Mouse (Mus musculus): ENCODE results near the gene Fbrsl1.
"Not testable (repeated sequence)": the region's sequence is repeated elsewhere in the genome, so short reads cannot be mapped to it uniquely, and the experiment has no call there.

Fbrsl1 gene

DNA sequence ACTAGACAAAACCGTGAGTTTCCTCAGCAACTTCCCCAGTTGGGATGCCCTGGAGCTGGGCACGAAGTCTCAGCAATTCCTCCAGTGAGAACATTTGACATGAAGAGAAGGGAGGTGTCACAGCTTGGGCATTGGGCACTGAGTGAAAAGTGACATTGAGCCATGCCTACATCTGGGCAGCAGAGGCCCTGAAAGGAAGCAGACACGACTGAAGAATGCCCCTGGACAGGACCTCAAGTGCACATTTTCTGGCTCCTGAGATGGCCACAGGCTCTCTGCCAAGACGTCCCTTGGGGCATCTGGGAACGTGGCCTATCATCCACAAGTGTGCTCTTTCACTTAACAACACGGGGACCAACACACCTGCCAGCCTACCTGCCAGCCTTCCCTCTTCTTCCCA is 991 bp upstream of the Fbrsl1 start:
- no peak for DNase-seq (ENCODE audit: low spot score)

DNA sequence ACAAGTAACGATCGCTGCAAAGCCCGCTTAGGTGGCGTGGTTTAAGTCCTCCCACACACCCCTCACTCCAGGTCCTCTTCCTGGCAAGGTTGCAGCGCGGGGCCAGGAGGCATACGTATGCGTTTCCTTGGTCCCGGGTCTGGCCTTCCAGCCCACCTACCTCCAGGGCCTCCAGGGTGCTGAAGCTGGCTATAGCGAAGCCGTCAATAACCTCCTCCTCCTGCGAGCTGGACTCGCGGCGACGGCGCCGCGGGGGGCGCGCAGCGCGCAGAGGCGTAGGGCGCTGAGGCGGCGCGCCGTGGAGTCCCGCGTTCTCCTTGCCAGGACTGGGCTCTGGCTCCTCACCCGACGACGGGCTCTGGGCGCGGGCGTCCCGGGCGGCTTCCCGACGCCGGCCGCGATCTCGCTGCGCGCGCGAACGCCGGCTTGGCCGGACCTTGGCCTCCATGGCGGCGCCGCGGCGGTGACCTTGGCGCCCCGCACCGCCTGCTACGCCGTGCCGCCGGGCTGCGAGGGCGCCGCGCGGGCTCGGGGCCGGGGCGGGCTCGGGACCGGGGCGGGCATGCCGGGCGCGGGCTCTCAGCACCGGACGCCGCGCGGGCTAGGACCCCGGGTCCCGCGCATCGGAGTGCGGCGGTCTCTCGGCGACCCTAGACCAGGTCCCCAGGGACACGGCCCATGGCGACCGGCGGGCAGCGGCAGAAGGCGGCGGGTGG is 425 bp downstream of the Fbrsl1 start:
- DNase-seq (ENCODE audit: low spot score) = no peak

DNA sequence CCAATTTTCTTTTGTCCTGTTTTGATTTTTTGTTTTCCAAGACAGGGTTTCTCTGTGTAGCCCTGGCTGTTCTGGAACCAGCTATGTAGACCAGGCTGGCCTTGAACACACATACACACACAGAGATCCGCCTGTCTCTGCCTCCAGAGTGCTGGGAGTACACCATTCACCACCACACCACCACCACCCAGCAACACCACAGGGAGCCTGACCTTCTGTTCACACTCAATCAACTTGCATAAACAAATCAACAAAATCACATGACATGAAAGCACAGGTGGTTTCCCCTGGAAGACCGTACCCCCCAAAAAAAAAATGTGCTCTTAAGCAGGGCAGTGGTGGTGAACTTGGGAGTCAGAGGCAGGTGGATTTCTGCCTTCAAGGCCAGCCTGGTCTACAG is 3.8 kb downstream of the Fbrsl1 start:
- no peak for DNase-seq (ENCODE audit: low spot score)

DNA sequence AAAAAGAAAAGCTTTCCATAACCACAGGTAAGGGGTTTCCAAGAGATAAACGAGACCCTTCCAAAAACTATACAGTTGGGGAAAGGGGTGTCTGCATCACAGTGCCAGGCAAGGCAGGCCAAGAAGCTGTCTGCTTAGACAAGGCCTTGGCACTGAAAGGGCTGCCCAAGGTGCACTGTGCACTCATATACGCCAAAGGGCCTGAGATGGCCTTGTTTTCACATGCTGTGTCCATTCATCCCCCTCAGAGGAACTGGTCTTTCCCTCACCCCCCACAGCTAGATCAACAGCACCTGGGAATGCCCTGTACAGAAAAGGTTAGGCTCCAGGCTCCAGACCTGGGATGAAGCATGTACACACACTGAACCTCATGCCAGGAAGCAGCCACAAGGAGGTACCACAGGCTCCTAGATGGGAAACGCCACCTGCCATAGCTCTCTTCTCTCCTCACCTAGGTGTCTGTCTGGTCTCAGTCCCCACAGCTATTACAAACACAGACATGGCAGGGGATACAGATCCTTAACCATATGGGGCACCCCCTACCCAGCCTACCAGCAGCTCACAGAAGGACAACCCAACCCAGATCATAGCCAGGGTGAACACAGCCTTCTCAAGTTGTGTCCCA is 5.2 kb downstream of the Fbrsl1 start:
- DNase-seq (ENCODE audit: low spot score) = no peak

DNA sequence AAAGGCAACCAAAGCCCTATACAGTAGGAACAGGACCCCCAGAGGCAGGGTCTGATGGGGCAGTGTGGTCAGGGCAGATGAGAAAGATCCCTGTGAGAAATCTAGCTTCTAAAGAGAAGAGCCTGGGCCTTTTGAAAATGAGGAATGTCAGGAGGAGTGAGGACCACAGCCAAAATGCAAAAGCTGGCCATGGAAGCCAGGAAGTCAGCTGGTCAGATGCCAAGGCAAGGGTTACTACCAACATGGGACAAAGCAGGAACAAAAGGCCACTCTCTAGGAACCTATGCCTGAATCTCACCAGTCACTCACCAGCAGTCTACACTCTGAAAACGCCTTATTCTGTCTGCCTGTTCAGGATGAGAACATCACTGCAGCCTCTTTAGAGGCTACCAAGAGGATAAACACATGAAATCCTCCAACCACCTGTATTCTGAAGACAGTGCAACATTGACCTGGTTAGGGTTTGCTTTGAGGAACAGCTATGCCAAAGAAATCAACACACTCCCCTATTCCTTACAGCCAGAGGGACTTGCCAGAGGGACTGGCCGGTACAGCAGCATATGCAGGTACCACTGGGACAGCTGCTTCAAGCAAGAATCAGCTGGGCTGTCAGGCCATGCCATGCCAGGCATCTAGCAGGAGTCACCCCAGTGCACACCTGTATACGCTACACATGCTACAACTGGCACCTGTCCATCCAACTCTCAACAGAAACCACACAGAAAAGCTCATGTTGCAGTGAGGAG is 8.6 kb downstream of the Fbrsl1 start:
- DNase-seq (ENCODE audit: low spot score) = no peak

DNA sequence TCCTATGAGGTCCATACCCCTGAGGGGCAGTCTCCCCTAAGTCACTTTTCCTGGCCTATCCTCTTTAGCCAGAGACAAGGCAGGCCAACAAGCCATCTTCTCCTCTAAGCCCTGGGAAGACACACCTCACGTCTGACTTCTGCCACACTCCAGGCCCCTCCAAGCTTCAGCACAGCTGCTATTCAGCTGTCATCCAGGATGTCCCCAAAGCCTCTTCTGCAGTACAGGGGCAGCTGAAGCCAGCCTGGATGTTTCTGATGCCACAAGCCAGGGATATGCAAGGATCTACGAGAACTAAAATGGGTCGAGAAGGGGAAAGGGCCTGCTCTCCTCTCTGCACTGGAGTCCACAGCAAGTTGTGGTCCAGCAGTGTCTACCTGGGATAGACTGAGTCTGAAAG is 9.7 kb downstream of the Fbrsl1 start:
- no peak for DNase-seq (ENCODE audit: low spot score)

DNA sequence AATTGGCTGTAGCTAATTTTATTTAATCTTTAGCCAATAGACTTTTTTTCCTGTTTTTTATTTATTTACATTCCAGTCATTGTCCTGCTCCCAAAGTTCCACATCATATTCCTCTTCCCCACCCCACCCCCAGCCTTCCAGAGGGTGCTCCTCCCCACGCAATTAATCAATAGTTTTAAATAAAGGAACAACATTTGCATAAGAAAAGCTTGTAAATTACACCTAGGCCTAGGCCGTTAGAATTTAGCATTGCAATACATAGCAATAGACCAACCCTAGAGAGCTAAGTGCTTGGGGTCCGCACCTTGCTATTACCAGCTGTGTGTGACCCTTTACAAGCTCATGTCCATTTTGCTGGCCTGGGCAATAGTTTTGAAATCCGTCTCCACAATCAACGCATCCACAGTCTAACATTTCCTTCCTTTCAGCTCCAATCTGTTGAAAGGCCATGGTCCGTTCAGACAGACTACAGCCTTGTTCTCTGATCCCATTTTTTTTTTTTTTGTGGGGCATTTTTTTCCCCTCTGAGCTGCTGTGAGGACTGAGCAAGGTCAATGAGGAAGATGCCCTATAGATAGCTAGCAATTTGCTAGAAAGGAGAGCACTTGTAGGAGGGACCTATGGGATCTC is 10.6 kb downstream of the Fbrsl1 start:
- DNase-seq (ENCODE audit: low spot score) = no peak

DNA sequence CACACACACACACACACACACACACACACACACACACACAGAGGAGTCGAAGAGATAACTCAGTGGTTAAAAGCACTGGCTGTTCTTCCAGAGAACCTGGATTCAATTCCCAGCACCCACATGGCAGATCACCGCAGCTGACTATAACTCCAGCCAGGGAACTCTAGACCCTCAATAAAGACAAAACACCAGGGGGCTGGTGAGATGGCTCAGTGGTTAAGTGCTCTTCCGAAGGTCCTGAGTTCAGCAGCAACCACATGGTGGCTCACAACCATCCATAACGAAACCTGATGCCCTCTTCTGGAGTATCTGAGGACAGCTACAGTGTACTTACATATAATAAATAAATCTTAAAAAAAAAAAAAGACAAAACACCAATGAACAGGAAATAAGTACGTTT is 12.1 kb downstream of the Fbrsl1 start:
- DNase-seq (ENCODE audit: low spot score) = not testable (repeated sequence)

DNA sequence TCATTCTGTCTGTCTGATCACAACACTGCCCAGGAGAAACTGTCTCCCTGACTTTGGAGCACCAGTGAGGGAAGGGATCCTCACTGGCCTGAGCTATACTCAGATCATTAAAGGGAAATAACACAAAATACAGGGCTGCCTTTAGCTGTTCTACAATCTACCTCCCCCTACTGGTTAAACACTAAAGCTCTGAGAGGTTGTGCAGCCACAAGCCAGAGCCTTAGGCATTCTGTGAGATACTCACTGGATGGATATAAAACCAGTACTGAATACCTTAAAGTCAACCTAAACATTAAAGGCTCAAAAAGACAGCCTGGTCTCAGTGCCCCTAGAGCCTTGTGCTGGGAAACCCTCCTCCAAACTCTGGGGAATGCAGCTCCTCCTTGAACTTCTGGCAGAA is 13.5 kb downstream of the Fbrsl1 start:
- no peak for DNase-seq (ENCODE audit: low spot score)

DNA sequence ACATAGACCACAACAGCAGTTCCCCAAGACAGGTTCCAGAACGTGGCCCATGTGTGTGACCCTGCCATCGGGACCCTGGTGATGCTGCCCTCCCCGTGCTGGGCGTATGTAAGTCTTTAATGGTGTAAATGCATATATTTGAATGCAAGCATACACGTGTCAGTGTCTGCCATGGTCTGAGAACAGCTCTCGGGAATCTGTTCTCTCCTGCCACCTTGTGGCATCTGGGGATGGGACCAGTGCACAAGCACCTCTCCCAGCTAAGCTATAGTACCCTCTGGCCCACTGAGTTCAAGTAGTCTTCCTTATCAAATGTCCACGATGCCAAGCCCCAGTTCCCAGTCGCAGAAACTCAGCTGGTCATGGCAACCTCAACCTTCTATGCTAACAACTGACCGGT is 19.3 kb downstream of the Fbrsl1 start:
- DNase-seq (ENCODE audit: low spot score) = peak; percentile 52

DNA sequence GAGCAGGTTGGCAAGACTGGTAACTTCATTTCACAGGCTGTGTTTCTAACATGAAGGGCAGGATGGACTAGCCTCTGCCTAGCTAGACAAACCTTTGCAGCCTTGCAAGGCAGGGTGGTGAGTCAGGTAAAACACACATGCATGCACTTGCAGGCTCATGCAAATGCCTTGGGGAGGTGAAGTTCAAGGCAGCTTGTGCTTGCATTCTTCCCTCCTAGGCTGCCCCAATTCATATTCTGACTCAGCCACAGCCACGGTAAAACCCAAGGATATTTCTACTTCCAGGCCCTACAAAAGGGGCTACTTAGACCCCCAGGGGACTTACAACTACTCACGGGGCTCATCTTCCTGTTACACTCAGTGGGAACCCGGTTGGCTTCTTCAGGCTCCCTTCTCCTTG is 20.0 kb downstream of the Fbrsl1 start:
- DNase-seq (ENCODE audit: low spot score) = no peak

DNA sequence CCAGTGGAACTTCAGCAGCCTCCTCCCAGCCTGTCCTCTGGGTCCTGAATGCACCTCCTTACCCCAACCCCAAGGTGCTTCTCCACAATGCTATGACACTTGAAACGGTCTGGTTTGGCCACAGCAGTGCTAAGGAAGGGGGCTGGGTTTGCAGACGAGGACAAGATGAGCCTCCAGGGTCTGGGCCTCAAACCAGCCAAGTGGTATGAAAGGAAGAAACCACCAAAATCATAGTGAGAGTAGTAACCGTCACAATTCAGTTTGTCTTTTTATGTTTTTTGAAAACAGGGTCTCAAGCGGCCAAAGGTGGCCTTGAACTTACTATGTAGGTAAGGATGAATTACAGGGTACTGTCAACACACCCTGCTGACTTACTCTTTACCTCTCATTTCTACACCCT is 23.1 kb downstream of the Fbrsl1 start:
- no peak for DNase-seq (ENCODE audit: low spot score)

DNA sequence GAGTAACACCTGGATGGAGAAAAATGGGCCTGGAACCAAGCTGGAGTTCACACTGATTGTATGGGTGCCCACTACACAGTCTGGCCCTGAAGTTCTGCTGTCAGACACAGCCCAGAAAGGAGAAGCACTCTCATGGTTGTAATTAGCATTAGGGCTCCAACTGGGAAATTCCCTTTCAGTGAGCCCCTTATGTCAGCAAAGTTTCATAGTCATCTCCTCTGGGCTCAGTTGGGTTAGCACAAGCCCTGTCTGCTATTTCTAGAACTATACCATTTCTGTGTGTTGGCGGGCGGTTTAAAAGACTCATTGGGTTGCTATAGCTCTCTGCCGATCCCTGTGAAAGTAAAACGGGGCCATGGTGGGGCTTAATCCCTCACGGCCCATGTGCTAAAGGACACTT is 24.1 kb downstream of the Fbrsl1 start:
- no peak for DNase-seq (ENCODE audit: low spot score)

DNA sequence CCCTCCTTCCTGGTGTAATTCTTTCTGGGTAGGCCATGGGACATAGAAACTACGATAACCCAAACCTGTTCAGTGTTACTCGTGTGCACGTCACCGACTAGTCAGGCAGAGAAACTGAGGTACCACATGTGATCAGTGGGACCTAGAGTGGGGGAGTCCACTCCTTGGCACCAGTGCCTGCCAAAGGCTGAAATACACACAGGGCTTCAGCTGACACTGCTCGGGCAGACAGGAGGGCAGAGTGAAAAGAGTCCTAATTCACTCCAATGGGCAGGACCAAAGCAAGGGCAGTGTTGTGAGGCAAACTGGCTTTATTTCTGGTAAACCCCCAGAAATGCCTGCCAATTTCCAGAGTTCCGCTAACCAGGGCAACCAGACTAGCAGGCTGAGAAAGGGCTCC is 26.9 kb downstream of the Fbrsl1 start:
- no peak for DNase-seq (ENCODE audit: low spot score)

DNA sequence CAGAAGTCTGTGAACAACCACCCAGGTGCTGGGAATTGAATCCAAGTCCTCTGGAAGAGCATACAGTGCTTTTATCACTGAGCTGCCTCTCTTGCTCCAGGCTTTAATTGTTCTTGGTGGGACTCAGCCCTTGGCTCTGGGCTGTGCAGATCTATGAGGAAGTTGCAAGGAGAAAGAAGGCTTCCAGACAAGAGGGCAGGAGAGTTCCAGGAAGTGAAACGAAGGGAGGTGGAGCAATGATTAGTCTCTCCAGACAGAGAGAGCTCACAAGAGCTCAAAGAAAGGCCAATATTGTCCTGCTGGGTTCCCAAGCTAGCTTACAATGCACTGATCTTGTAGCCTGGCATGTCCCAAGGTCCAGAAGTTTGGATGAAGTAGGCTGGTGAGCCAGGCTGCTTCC is 27.4 kb downstream of the Fbrsl1 start:
- no peak for DNase-seq (ENCODE audit: low spot score)

DNA sequence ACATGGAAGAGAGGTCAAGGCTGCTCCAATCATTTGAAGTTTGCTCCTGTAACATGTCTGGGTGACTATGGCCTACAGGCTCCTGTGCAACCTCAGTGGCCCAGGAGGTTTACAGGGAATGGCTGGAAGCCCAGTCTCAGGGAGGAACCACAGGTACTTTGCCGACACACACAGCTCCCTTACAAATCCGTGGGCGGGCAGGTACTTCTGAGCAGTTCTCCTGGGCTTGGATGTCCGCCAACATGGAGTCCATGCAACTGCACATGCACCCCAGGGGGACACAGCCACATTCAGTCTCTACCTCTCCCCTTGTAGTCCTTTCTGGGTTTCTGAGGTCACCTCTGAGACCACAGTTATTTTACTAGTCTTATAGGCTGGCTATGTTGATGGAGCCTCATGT is 28.1 kb downstream of the Fbrsl1 start:
- DNase-seq (ENCODE audit: low spot score) = no peak

DNA sequence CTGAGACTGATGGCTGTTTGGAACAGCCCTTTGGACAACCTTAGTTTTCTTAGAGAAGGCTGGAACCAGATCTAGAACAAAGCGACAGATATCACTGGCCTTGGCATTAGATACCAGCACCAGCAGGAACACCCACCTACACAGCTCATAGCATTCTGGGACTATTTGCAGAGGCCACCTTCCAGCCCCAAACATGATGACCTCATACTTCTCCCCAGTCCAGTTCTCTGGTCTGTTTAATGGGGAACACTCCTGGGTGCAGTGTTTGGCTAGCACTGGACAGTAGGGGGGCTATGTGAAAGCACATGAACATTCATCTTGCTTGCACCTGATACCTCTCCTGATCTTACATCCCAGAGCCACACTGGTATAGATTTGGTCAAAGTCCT is 29.8 kb downstream of the Fbrsl1 start:
- DNase-seq (ENCODE audit: low spot score) = no peak

DNA sequence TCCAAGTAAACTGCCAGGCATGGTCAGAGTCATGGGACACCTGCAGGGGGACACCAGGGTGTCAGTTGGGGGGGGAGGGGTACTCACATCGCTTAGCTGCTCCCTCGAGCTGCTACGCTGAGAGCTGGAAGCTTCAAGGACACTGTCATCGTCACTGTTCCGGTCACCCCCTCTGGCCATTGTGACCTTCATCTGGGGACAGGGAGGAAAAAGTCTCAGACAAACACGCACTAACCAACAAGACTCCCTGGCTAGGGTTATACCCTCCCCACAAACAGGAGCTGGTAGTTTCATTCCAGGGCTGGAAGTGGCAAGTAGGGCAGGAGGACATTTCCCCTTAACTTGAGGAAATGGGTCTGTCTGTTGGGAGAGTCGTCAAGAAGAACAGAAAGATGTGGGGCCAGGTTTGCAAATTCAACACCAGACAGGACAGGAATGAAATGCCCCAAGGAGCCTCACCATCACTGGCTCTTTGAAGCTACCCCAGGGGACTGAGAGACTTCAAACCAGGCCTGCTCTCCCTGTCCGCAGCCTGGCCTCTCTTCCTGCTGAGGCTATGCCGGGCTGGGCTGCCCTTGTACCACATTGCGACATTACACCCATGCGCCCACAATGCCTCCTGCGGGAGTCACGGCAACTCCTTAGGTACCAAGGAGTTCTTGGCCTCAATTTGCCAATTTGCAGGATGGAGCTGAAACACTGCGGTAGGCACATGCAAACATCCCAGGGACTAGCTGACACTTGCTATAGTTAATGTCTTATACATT is 30.4 kb downstream of the Fbrsl1 start:
- no peak for DNase-seq (ENCODE audit: low spot score)

DNA sequence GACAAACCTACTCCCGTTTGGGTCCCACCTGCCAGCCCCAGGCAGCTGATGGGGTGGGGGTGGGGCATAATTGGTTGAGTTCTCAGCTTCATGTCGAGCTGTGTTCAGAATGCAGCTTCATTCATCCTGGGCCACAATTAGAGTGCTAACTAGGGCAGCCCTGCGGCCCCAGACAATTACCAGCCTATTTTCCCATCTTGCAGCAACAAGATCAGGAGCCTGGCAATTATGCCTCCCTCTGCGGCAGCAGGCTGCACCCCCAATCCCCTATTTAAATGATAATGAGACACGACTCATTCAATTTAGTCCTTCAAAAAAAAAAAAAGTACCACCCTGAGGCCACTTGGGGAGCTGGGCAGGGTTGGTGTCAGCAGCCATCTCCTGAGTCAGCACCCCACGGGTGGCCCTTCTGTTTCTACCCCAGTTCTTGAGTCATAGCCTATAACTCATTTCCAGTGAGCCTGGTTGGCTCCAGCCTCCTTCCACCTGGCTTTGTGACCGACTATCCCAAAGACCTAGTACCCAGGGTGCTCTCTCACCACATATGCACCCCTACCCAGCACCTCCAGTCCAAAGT is 31.4 kb downstream of the Fbrsl1 start:
- DNase-seq (ENCODE audit: low spot score) = no peak

DNA sequence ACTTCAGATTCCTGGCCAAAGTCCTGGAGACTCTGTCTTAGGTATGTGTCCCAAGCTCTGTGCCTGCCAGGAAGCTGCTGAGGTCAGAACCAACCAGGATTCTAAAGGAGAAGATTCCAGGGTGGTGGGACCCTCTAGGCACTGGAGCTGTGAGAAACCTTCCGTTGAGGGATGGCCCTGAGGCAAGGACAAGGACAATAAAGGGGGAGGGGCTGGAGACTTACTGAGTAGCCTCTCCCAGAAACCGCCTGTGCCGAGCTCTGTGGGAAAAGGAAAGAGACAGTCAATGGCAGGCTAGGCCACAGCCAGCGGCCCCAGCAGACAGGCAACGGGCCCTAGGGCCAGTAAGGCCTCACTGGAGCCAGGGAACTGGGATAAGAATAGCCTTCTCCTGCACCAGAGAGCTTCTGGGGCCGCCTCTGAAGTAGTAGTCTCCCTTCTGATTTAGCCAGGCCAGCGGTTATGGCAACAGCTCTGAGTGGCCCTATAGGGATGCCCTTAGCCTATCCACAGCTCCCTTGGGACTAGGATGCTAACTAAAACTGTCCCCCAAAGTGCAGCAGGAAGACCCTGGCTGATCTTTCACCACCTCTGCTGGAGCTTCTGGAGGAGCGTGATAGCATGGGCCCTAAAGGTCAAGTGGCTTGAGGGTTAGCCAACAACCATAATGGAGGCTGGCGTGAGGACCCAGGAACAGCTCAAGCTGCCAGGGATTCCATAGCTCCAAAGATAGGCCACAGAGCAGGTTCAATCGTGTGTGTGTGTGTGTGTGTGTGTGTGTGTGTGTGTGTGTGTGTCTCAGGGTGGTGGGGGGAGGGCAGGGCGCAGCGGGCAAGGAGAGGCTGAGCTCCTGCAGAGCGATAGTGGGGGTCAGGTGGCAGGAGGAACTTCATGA is 32.2 kb downstream of the Fbrsl1 start:
- DNase-seq (ENCODE audit: low spot score) = no peak

DNA sequence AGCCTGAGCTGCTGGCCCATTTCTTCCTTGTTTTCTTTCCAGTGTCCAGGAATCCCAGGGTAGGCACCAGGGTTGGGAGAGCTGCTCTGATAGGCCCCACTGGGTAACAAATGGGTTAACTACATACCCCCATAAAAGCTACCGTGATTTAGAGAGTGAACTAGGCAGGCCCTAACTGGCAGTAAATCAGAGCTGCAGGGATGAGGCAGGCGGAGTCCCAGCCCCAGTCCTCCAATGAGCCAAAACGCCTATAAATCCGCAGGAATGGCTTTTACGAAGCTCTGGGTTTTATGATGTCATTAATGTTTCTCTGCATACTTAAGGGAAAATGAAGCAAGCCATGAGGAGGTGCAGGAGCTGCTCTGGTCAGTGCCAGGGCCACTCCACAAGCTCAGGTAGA is 33.3 kb downstream of the Fbrsl1 start:
- DNase-seq (ENCODE audit: low spot score) = no peak
